Mouse (Mus musculus) hindbrain, embryonic 12.5 days (tissue): ENCODE results near the gene Cpm. TPM values are rescaled to one million over a fixed set of nuclear protein-coding genes. Genes with fewer than 3 reads are reported as not detected.
"Not testable (repeated sequence)": the region's sequence is repeated elsewhere in the genome, so short reads cannot be mapped to it uniquely, and the experiment has no call there.

ENCODE experiments used
- ATAC-seq: fragments of 200-750 bp; cut with Nextera tagmentation; 2 replicates; pipeline ENCODE4 v1.8.0; 2017; ENCODE audit warnings: moderate TSS enrichment; ENCODE audit not compliant: low FRiP score
- H3K27ac ChIP-seq: fragments of 300-500 bp; sonication (generic); 2 replicates; pipeline ENCODE4 v1.5.1; 2016; ENCODE audit warnings: mild to moderate bottlenecking
- H3K27me3 ChIP-seq: fragments of 300-500 bp; sonication (generic); 2 replicates; pipeline ENCODE4 v1.6.1; 2016; ENCODE audit warnings: mild to moderate bottlenecking
- H3K36me3 ChIP-seq: fragments of 300-500 bp; sonication (generic); 2 replicates; pipeline ENCODE4 v1.6.1; 2016; ENCODE audit warnings: mild to moderate bottlenecking
- H3K4me1 ChIP-seq: fragments of 300-500 bp; sonication (generic); 2 replicates; pipeline ENCODE4 v1.6.1; 2016
- H3K4me2 ChIP-seq: fragments of 300-500 bp; sonication (generic); replicated peaks from 2 replicates; pipeline ENCODE4 v1.6.1; 2016; ENCODE audit warnings: mild to moderate bottlenecking
- H3K4me3 ChIP-seq: fragments of 300-500 bp; sonication (generic); 2 replicates; pipeline ENCODE4 v1.5.1; 2016; ENCODE audit warnings: mild to moderate bottlenecking
- H3K9ac ChIP-seq: fragments of 300-500 bp; sonication (generic); 2 replicates; pipeline ENCODE4 v1.6.1; 2016; ENCODE audit warnings: mild to moderate bottlenecking, moderate library complexity
- H3K9me3 ChIP-seq: fragments of 300-500 bp; sonication (generic); replicated peaks from 2 replicates; pipeline ENCODE4 v1.6.1; 2016; ENCODE audit warnings: mild to moderate bottlenecking
- WGBS: fragments of 180-500 bp; shearing (Covaris S2); methylation state at CpG from one replicate; pipeline ENCODE4 v1.1.7; 2016; 5-methylcytosine and 5-hydroxymethylcytosine counted together
- polyA plus RNA-seq: library from polyadenylated mRNA; unstranded; fragments of >200 nt; fragmentation: Nextera tagmentation; extraction: Ambion mirVana; gene quantifications from 2 replicates; pipeline ENCODE4 v1.2.1, GENCODE M21; 2016

Gene Cpm
- polyA plus RNA-seq, 1 experiment from 2014 or later: 6.0 TPM

DNA sequence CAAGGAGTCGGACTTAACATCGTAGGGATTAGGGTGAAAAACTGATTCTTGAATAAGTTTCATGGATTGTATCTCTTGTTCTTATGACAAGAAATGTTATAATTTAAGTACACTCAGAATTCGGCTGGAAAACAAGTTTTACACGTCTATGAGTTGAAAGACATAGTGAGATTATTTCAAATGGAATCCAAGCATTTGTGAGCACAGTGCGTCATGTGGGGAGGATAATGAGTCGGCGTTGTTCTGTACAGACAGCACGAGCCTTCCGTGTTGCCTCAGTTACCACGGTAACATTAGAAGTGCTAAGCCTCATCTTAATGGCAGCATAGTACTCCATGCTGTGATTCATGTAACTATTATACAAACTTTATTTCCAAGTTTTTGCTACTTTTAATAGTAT, 42.0 kb upstream of the Cpm start:
- Histone ChIP-seq H3K9me3 (no peaks in the 10 kb centered on the region), H3K4me1 (no peaks in the 10 kb centered on the region), H3K36me3 (no peaks in the 10 kb centered on the region), H3K4me2 (no peak overlapping the region), H3K27ac (no peak overlapping the region; the same call in 1 of the 2 replicates), H3K9ac (no peak overlapping the region), H3K27me3 (no peaks in the 10 kb centered on the region), H3K4me3 (no peak overlapping the region)
- WGBS: 88% methylated on average over 10 of the region's 10 CpGs
- ATAC-seq: no peak

GRCm38 (mm10) chr10:117588416-117589143, 40.7 kb upstream of the Cpm start:
- not testable (repeated sequence) for H3K4me3 ChIP-seq, H3K36me3 ChIP-seq, H3K27ac ChIP-seq, H3K4me1 ChIP-seq, ATAC-seq, H3K9me3 ChIP-seq, H3K9ac ChIP-seq, H3K4me2 ChIP-seq, H3K27me3 ChIP-seq
- WGBS: 86% methylated on average over 11 of the region's 11 CpGs

DNA sequence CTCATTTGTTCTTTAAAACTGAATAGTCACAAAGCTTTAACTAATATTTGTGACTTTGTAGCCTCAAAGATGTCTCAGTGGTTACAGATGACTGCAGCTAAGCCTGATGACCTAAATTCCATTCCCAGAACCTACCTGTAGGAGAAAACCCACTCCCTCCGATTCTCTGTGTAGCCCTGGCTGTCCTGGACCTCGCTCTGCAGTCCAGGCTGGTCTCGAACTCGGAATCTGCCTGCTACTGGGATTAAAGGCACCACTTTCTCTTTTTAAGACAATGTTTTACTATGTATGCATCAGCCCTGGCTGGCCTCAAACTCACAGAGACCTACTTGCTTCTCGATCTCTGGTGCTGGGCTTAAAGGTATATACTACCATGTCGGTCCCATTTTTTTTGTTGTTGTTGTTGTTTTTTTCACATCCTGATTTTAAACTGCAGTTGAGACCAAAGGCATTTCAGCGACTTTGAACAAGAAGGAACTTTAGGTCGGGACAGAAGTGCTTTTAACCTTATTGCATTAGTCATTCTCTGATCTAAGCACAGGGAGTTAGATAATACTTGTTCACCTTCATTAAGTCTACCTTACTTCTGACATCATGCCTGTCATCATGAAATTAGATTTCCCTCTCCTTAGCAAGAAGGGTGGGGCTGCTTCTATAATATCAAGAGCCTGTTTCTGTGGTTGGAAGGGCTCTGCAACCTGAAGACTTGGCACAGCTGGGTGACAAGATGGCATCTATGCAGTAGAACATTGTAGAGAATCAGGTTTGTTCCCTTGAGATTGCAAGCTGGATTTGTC, 40.0 kb upstream of the Cpm start:
- no peak for ATAC-seq
- no peak overlapping the region for H3K9ac ChIP-seq
- H3K9me3 ChIP-seq: no peaks in the 10 kb centered on the region
- no peaks in the 10 kb centered on the region for H3K27me3 ChIP-seq
- 85% methylated on average over 8 of the region's 8 CpGs for WGBS
- no peaks in the 10 kb centered on the region for H3K4me1 ChIP-seq
- no peak overlapping the region for H3K4me3 ChIP-seq
- no peaks in the 10 kb centered on the region for H3K36me3 ChIP-seq
- H3K4me2 ChIP-seq: no peak overlapping the region
- no peak overlapping the region for H3K27ac ChIP-seq

DNA sequence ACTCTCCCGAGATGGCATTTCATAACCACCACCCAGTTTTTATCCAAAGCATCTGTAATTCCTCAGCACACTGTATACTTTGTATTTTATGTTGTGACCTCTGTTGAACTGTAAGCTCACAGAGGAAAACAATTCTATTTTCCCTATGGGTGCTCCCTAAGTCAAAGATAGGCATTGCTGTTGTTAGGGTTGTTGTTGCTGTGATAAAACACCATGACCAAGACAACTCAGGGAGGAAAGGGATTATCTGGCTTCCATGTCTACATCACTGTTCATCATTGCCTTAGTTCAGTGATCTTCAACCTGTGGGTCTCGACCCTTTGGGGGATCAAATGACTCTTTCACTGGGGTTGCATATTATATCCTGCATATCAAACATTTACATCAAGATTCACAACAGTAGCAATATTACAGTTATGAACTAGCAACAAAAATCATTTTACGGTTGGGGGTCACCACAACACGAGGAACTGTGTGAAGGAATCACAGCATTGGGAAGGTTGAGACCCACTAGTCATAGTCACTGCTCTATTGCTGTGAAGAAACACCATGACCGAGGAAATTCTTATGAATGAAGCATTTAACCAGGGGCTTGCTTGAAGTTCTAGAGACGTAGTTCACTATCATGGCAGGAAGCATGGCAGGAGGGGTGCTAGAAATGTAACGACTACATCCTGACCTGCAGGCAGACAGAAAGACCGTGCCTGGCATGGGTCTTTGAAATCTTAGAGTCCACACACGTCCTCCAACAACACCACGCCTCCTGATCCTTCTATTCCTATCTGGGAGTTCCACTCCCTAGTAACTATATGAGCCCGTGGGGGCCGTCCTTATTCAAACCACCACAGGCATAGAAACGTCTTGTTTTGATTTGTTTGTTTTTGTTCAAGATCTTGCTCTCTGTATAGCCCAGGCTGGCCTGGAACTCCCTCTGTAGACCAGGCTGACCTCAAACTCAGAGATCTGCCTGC, 38.7 kb upstream of the Cpm start:
- H3K4me1 ChIP-seq: no peaks in the 10 kb centered on the region
- no peak overlapping the region for H3K4me2 ChIP-seq
- H3K27me3 ChIP-seq: no peaks in the 10 kb centered on the region
- 75% methylated on average over 13 of the region's 13 CpGs for WGBS
- no peaks in the 10 kb centered on the region for H3K9me3 ChIP-seq
- H3K4me3 ChIP-seq: no peak overlapping the region
- no peaks in the 10 kb centered on the region for H3K36me3 ChIP-seq
- no peak overlapping the region for H3K27ac ChIP-seq
- no peak for ATAC-seq
- no peak overlapping the region for H3K9ac ChIP-seq

- H3K9me3 ChIP-seq: no peaks in the 10 kb centered on the region
- no peak for ATAC-seq
- no peak overlapping the region for H3K4me2 ChIP-seq
- no peak overlapping the region for H3K9ac ChIP-seq
- WGBS: 74% methylated on average over 9 of the region's 9 CpGs
- H3K27me3 ChIP-seq: no peaks in the 10 kb centered on the region
- no peak overlapping the region for H3K27ac ChIP-seq
- H3K4me3 ChIP-seq: no peak overlapping the region
- no peaks in the 10 kb centered on the region for H3K4me1 ChIP-seq
- H3K36me3 ChIP-seq: no peaks in the 10 kb centered on the region
Observed at GRCm38 (mm10) chr10:117591766-117592165, 37.5 kb upstream of the Cpm start.

DNA sequence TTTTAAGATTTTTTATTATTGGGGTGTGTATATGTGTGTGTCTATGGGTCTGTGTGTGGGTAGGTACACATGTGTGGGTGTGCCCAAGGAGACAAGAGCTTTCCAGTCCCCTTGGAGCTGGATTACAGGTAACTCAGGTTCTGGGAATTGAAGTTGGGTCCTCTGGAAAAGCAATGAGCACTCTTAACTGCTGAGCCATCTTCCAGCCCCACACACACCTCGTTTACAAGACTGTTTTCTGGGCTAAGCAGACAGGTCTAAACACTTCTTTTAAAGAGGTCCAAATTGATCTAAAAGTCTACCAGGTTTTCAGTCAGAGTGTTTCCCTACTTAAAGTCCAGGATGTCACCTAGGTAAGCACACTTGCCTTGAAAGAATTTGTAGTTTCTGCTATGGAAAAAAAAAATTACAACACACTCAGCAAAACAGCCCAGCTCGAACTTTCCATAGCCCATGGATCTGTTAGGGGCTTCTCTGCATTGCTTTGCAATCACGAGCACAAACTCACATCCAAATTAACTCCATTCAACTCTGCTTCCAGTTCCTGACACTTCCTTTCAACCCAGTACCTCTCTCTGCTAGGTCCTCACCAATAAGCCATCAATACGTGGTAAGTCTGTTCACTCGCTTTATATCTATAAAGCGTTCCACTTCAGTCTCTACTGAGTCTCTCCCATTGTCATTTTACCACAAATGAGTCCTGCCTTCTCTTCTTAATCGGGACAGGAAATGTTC, 36.8 kb upstream of the Cpm start:
- Histone ChIP-seq H3K27me3 (no peaks in the 10 kb centered on the region), H3K9me3 (no peaks in the 10 kb centered on the region), H3K4me3 (no peak overlapping the region), H3K4me1 (no peaks in the 10 kb centered on the region), H3K36me3 (no peaks in the 10 kb centered on the region), H3K4me2 (no peak overlapping the region), H3K9ac (no peak overlapping the region), H3K27ac (no peak overlapping the region)
- 81% methylated on average over 7 of the region's 7 CpGs for WGBS
- no peak for ATAC-seq

DNA sequence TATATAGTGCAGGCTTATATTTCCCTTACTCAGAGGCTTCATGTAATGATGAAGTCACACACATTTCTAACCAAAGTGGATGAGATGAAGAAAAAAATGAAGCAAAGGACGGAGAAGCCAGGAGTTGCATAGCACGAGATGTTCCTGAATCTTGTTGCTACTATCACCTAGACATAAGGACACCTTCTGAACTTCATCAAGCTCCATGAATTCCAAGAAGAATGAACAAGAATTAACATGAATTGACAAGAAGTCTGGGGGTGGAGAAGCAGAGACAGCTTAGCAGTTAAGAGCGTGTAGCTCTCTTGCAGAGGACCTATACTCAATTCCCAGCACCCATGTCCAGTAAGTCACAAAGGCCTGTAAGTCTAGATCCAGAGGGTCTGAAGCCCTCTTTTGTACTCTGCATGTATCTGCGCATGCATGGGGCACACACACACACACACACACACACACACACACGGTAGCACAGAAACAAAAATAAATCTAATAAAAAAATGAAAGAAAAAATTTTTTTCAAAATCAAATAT, 36.2 kb upstream of the Cpm start:
- 90% methylated on average over 5 of the region's 5 CpGs for WGBS
- H3K4me2 ChIP-seq: no peak overlapping the region
- H3K4me1 ChIP-seq: no peaks in the 10 kb centered on the region
- H3K9ac ChIP-seq: no peak overlapping the region
- H3K9me3 ChIP-seq: no peaks in the 10 kb centered on the region
- ATAC-seq: no peak
- H3K36me3 ChIP-seq: no peaks in the 10 kb centered on the region
- no peak overlapping the region for H3K4me3 ChIP-seq
- H3K27me3 ChIP-seq: no peaks in the 10 kb centered on the region
- no peak overlapping the region for H3K27ac ChIP-seq

DNA sequence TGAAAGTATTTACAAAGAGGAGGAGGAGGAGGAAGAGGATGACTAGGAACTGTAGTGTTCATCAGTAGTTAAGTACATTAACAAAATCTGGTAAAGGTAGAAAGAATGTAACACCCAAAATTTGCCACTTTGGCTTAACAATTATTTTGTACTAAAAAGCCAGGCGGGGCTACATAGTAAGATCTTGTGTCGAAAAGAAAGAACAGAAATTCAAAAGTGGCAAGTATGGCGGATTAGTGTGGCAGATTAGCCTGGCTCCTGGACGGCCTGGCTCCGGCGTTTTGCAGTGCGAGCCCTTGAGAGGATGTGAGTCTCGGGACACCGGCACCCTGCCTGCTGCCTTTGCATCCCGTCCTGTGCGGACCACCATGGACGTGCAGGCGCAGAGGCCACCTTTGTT, 35.4 kb upstream of the Cpm start:
- Histone ChIP-seq H3K27ac (no peak overlapping the region), H3K4me1 (no peaks in the 10 kb centered on the region), H3K9me3 (no peaks in the 10 kb centered on the region), H3K9ac (no peak overlapping the region), H3K36me3 (no peaks in the 10 kb centered on the region), H3K27me3 (no peaks in the 10 kb centered on the region), H3K4me3 (no peak overlapping the region), H3K4me2 (no peak overlapping the region)
- WGBS: 94% methylated on average over 13 of the region's 13 CpGs
- no peak for ATAC-seq

- no peak for ATAC-seq
- 91% methylated on average over 17 of the region's 17 CpGs for WGBS
- no peak overlapping the region for H3K27ac ChIP-seq
- H3K9ac ChIP-seq: no peak overlapping the region
- H3K4me2 ChIP-seq: no peak overlapping the region
- no peaks in the 10 kb centered on the region for H3K4me1 ChIP-seq
- H3K9me3 ChIP-seq: no peaks in the 10 kb centered on the region
- H3K27me3 ChIP-seq: no peaks in the 10 kb centered on the region
- no peaks in the 10 kb centered on the region for H3K36me3 ChIP-seq
- no peak overlapping the region for H3K4me3 ChIP-seq
Observed at GRCm38 (mm10) chr10:117594291-117594850, 34.9 kb upstream of the Cpm start.

GRCm38 (mm10) chr10:117594913-117595312, 34.4 kb upstream of the Cpm start:
- 93% methylated on average over 13 of the region's 13 CpGs for WGBS
- Histone ChIP-seq H3K27me3 (no peaks in the 10 kb centered on the region), H3K27ac (no peak overlapping the region), H3K4me1 (no peaks in the 10 kb centered on the region), H3K4me2 (no peak overlapping the region), H3K9ac (no peak overlapping the region), H3K9me3 (no peaks in the 10 kb centered on the region), H3K36me3 (no peaks in the 10 kb centered on the region), H3K4me3 (no peak overlapping the region)
- no peak for ATAC-seq

DNA sequence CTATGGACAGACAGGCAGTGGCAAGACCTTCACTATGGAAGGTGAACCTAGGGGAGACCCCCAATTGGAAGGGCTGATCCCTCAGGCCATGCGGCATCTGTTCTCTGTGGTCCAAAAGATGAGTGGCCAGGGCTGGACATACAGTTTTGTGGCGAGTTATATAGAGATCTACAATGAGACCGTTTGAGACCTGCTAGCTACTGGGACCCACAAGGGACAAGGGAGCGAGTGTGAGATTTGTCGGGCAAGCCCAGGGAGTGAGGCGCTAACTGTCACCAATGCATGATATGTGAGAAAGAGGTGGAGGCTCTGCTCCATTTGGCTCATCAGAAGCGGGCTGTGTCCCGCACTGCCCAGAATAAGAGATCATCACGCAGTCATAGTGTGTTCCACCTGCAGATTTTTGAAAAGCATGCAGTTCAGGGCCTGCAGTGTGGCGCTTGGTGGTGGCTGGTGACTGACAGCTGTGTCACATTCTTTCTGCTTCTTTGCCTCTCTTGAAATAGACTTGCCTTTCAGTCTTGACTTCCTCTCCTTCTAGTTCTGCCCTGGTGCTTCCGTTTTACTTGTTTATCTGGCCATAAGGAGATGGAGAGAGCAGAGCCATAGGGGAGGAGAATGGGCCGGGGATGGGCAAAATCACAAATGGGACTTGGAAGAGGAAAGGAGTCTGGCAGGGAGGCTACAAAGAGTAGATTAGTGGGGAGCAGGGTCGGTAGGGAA, 33.7 kb upstream of the Cpm start:
- H3K9me3 ChIP-seq: no peaks in the 10 kb centered on the region
- no peak overlapping the region for H3K9ac ChIP-seq
- no peaks in the 10 kb centered on the region for H3K4me1 ChIP-seq
- no peak overlapping the region for H3K4me3 ChIP-seq
- H3K4me2 ChIP-seq: no peak overlapping the region
- no peak for ATAC-seq
- no peak overlapping the region for H3K27ac ChIP-seq
- no peaks in the 10 kb centered on the region for H3K36me3 ChIP-seq
- 84% methylated on average over 13 of the region's 13 CpGs for WGBS
- H3K27me3 ChIP-seq: no peaks in the 10 kb centered on the region
